Mouse (Mus musculus) lung, postnatal 14 days (tissue): ENCODE data around the gene Rai14.
A peak's percentile ranks its signal among the peaks of the same experiment; 100 is the strongest.

ENCODE experiments used
- DNase-seq: peaks from one replicate; pipeline ENCODE4 v3.0.0; 2021

Rai14 gene

GRCm38 (mm10) chr15:10714409-10715138, at the start of gene Rai14:
Gene Rai14, minus strand, starts transcription at chr15:10714624.
- DNase-seq: peak; percentile 85

- DNase-seq: no peak
Observed at GRCm38 (mm10) chr15:10761441-10761840, 47.0 kb upstream of the Rai14 start.

DNA sequence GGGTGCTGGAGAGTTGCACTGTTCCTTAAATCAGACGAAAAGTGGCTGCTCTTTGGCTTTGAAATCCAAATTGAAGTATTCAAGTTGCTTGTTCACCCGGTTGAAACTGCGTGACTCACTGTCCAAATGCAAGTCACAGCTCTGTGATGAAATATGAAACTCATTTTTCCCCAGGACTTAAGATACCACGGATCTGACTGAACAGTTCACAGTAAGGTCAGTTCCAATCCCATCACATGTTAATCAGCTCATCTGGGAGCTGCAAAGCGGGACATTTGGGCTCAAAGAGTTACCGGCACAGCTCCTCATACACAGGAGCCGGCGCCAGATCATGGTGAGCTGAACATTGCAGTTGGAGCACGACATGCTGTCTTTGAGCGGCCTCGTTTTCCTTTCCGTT, 45.6 kb upstream of the Rai14 start:
- no peak for DNase-seq

- DNase-seq: no peak
Observed at GRCm38 (mm10) chr15:10759440-10759839, 45.0 kb upstream of the Rai14 start.

DNA sequence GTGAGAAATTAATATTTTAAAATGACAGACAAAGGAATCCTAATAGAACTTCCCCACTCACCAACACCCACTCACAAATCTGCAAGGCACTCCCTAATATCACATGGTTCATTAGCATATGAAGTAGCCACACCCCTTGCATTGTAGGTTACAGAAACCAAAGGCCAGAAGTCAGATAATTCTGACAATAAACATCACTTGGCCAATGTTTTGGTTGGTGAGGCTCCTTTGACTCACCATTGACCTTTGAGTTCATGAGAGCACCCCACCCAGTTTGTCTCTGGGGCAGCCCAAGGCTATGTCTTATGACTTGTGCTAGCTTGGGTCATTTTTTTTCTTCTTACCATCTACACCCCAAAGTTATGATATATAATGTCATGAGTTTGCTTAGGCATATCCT, 44.4 kb upstream of the Rai14 start:
- no peak for DNase-seq

DNA sequence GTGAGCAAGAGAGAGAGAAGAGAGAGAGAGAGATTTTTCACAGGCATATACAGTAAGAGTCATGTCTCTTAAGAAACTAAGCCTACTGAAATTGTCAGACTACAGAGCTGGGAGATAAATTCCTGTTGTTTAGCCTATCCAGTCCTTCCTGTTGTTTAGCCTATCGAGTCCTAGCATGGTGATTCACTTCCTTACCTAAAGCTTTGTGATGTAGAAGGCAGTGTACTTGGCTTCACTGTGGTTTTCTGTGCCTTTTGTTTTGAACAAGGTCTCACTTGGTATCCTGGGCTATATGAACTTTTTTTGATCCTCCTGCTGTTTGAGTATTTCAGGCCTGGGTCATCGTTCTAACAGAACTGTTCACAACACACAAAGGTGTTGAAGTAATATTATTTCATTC, 36.7 kb upstream of the Rai14 start:
- no peak for DNase-seq

GRCm38 (mm10) chr15:10750339-10750738, 35.9 kb upstream of the Rai14 start:
- no peak for DNase-seq

GRCm38 (mm10) chr15:10749678-10750077, 35.3 kb upstream of the Rai14 start:
- no peak for DNase-seq

DNA sequence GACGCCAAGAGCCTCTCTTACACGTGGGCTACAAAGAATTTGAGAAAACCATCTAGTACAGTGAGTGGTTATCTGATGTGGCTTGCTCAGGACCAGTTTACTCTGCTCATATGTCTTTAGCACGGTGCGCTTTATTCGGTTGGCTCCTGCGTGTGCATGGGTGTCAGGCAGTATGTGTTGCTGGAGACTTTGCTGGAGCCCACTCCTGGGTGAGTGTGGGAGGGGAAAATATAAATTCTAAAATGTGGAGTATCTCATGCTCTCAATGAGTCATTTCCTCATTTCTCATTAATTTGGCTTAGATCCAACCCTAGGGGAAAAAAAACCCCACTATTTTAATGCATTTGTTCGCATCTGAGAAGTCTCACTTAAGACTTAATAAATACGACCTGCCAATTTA, 33.2 kb upstream of the Rai14 start:
- no peak for DNase-seq

- no peak for DNase-seq
Observed at GRCm38 (mm10) chr15:10747226-10747625, 32.8 kb upstream of the Rai14 start.

- DNase-seq: no peak
Observed at GRCm38 (mm10) chr15:10746303-10747051, 32.1 kb upstream of the Rai14 start.

DNA sequence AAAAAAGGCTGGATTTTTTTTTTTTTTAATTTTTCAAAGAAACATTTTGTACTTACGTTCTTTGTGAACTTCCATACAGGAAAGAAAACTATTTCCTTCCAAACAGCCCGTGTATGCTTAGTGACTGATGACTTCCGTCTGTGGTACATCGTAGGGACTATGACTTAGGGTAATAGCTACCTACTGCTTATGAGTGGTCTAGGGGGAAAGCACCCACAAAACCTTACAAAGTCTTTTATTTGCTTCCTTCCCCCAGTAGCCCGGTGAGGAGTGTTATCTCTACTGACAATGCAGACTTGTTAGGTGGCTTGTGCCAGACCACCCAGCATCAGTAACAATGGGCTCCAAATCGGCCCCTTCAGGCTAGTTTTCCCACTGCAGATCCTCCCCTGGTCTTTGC, 28.0 kb upstream of the Rai14 start:
- no peak for DNase-seq

- no peak for DNase-seq
Observed at GRCm38 (mm10) chr15:10739279-10739678, 24.9 kb upstream of the Rai14 start.

- peak; percentile 39 for DNase-seq
Observed at GRCm38 (mm10) chr15:10738354-10739142, 24.1 kb upstream of the Rai14 start.

DNA sequence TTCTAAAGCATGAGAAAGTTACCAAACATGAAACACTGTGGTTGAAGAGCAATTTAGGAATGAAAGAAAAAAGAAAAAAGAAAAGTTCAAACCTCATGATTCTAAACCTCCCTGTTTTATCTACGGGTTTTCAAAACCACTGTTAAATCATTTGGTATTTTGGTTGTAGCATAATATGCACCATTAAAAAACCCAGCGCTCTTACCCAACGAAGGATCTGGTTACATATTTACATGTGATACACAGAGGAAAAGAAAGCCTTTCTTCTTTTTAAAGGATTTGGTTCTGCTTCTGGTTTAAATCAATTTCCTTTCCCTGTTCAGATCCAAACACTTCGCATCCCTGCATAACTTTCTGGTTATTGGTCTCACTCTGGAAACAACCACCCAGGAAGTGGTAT, 21.5 kb upstream of the Rai14 start:
- DNase-seq: no peak

DNA sequence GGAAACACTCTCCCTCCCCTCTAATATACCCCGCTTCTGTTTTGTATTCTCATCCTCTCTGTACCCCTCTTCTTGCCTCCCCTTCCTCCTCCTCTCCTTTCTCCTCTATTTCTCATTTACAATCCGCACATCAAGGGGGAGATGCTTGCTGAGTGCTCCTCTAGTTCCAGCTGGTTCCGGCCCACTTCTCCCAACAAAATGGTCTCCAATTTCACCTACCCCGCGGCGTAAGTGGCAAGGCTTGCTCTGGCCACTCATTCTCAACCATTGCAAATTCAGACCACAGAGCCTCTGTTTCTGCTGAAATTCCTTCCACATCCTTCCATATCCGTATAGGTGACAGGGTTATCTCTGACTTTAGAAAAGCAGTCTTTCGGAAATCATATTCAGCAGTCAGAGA, 20.8 kb upstream of the Rai14 start:
- DNase-seq: no peak

- DNase-seq: no peak
Observed at GRCm38 (mm10) chr15:10731398-10731797, 17.0 kb upstream of the Rai14 start.

- DNase-seq: no peak
Observed at GRCm38 (mm10) chr15:10726272-10726671, 11.8 kb upstream of the Rai14 start.

GRCm38 (mm10) chr15:10724857-10725256, 10.4 kb upstream of the Rai14 start:
- no peak for DNase-seq

GRCm38 (mm10) chr15:10723507-10723906, 9.1 kb upstream of the Rai14 start:
- no peak for DNase-seq

DNA sequence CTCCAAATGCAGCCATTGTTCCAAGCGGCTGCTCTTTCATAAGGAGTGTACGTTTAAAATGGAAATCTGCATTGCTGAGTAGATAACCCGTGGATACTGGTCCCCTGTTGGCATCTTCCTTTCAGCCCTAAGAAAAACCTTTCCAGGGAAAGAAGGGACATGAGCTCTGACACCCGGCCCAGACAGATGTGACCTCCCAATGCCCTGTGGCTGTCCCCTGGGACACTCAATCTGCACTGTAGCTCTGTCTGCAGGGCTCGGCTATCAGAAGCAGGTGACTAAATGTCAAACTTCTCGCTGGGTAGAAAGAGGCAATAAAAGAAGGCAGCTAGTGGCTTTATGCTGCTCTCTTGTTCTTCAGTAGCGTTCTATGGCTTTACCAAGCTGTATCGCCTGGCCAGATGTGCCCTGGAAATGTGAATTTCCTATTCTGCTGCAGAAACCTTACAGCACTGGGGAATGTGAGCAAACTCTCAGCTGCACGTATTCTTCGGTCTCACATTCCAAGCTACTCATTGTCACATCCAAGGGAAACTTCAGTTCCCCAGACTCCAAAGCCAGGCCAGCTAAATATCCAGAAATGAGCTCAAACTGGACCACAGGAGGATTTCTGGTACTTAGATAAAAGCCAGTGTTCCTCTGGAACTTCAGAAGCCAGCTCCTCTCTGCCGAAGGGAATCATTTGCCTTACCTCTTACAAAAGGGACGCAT, 8.4 kb upstream of the Rai14 start:
- no peak for DNase-seq

DNA sequence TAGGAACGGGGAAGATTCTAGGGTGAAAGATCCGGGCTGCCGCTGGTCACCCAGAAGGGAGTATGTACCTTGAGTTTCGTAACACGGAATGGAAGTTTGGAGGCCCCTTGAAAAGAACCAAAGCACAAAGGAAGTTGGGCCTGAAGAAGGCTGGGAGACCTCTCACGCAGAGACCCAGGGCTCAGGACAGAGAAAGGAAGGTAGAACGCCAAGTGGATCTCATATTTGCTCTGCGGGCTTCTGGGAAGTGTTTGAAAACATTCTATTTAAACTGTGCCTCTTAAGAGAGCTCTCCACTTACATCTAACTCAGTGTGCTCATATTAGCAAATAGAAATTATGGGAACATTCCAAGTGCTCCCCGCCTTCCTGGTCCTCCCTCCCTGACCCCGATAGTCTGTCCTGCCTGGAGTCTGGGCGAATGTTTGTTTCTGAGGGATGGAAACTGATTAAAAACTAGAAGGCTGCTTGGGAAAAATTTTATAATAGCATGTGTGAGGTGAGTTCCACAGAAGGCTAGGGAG, 6.9 kb upstream of the Rai14 start:
- peak; percentile 50 for DNase-seq

DNA sequence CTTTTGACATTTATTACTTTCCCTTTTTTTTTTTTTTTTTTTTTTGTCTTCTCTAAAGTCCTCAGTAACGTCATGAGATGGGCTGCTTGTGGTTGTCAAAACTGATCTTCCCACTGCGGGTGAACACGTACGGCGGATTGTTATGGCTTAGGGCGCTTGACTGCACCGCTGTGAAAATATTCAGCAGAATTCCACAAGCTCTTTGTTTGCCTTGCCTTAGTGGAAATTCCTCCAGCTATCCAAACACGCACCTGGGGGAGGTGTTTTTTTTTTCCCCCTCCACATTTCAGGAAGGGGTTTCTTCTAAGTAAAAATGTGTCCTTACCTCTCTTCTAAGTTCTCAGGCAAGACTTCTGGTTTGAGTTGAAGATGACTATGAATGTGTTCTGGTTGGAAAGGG, 6.2 kb upstream of the Rai14 start:
- no peak for DNase-seq
